Mouse (Mus musculus): Measurements from ENCODE around the gene Galt.

DNA sequence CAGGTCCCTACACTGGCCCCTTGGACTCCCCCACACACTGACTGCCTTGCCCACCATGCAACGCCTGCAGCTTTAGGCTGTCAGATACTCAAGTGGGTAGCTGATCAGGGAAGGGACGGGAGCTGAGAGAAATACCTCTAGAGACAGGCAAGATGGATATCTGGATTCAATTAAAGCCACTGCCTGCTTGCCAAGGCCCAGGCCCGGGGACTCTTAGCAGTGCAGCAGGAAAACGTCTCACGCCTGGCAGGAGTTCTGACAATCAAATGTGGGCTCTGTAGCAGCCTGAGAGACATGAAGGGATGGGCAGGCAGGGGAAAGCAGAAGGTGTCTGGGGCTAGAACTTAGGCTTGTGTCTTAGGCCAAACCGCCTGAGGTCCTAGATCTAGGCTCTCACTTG is 38.2 kb upstream of the Galt start:
- TF ChIP-seq CTCF (IDR thresholded peaks at IDR 0.05; ENCODE audit: low read depth) (no peak), EP300 (IDR thresholded peaks at IDR 0.05; ENCODE audit: low read depth) (no peak)
